Mouse (Mus musculus): ENCODE results near the gene Pid1.

Pid1 gene

DNA sequence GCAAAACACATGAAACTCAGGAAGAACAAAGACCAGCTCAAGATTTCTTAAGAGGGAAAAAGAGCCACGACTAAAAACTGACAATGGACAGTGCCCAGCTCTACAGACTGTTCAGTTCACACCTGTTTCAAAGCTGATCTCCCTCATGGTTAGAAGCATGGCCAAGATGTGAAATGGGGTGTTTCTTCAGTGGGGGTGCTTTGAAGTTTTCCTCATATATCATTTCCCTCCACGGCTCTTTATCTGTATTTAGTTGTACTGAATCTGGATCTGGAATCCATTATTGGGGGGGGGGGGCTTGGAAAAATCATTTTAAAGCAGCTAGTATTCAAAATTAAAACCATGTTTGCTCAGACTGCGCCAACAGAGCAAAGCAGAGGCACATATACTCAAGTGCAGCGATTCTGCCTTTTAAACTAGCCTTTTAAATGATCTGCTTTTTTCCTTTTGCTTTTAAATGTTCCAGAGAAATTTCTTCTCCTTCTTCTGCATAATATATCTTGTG, 351.1 kb downstream of the Pid1 start:
- DNase-seq, result no peak

DNA sequence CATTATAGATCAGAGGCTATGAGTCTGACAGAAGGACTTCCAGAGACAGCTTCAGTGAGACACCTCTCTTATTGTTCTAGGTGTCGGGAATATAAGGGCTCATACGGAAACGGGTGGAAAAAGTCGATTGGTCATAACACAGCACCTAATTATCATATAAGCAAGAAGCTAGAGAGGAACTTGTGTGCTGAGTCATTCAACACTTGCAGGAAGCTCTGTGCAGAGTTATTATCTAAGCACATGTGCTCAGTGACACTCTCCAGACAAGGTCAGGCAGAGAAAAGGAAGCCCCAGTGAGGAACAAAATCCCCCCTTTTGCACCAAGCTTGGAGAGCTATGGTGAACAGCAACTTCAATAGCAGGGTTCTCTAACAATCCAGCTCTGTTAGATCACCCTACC, 361.4 kb downstream of the Pid1 start:
- DNase-seq, result no peak

Measured in kidney, postnatal 4 days (tissue).